Mouse (Mus musculus) right cerebral cortex, adult 2 months (tissue): ENCODE data around the gene Spop.

Source experiments
- DNase-seq, 2 experiments: peaks; one replicate each; pipeline ENCODE4 v3.0.0; 2021 to 2022; ENCODE audit warnings: low spot score in 2 of 2

Spop gene

GRCm38 (mm10) chr11:95413641-95414535, at the start of gene Spop:
Gene Spop, plus strand, starts transcription at chr11:95414080.
- DNase-seq, result peak; percentile 83 to 84

- DNase-seq, result no peak
These were observed 49.5 kb upstream of the Spop start for GRCm38 (mm10) chr11:95364388-95364787.

GRCm38 (mm10) chr11:95365596-95365995, 48.3 kb upstream of the Spop start:
- DNase-seq, result peak; percentile 49 to 62

GRCm38 (mm10) chr11:95366280-95366897, 47.5 kb upstream of the Spop start:
- no peak for DNase-seq

GRCm38 (mm10) chr11:95367011-95367735, 46.7 kb upstream of the Spop start:
- no peak for DNase-seq

GRCm38 (mm10) chr11:95368231-95368823, 45.6 kb upstream of the Spop start:
- no peak for DNase-seq

GRCm38 (mm10) chr11:95368871-95369270, 45.0 kb upstream of the Spop start:
- DNase-seq, result no peak

- peak in 1 of 2 experiments; percentile 21 for DNase-seq
These were observed 43.7 kb upstream of the Spop start for GRCm38 (mm10) chr11:95369964-95370890.

GRCm38 (mm10) chr11:95371182-95371581, 42.7 kb upstream of the Spop start:
- no peak for DNase-seq

- DNase-seq, result peak in 1 of 2 experiments; percentile 38
These were observed 35.0 kb upstream of the Spop start for GRCm38 (mm10) chr11:95378926-95379325.

GRCm38 (mm10) chr11:95379552-95379951, 34.3 kb upstream of the Spop start:
- DNase-seq, result no peak

GRCm38 (mm10) chr11:95380711-95381110, 33.2 kb upstream of the Spop start:
- DNase-seq, result no peak

- DNase-seq, result no peak
These were observed 32.7 kb upstream of the Spop start for GRCm38 (mm10) chr11:95381146-95381545.

- DNase-seq, result no peak
These were observed 30.4 kb upstream of the Spop start for GRCm38 (mm10) chr11:95383331-95383986.

- no peak for DNase-seq
These were observed 29.9 kb upstream of the Spop start for GRCm38 (mm10) chr11:95384004-95384318.

GRCm38 (mm10) chr11:95384319-95384972, 29.4 kb upstream of the Spop start, which contains the start of gene Slc35b1:
Gene Slc35b1, plus strand, starts transcription at chr11:95384692.
- peak; percentile 96 to 99 for DNase-seq

- DNase-seq, result no peak
These were observed 28.9 kb upstream of the Spop start for GRCm38 (mm10) chr11:95384973-95385320.

- DNase-seq, result no peak
These were observed 26.5 kb upstream of the Spop start for GRCm38 (mm10) chr11:95387354-95387753.

- DNase-seq, result no peak
These were observed 24.9 kb upstream of the Spop start for GRCm38 (mm10) chr11:95389006-95389405.

GRCm38 (mm10) chr11:95390420-95390819, 23.5 kb upstream of the Spop start:
- no peak for DNase-seq
